Comparison of ENCODE assay signal across 15 mouse cellular contexts in the genomic region with DNA sequence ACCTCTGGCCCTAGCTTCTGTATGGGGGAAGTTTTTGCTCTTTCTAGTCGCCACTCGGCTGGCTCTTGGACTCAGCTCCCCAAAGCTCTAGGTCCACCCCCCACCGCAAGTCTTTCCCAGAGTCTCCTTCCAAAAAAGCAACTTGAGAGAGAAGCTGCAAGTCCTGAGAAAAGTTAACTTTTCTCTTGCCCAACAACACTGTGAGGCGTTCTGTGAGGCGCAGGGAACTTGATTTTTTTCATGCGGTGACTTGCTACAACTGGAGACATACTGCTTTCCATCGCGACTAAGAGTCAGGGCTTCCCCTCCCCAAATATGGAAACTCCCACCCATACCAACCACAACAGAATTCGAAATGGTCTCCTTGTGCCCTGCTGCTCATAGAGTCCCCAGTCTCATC. TPM values are rescaled to one million over a fixed set of nuclear protein-coding genes. Genes with fewer than 3 reads are reported as not detected.
DNase-seq lines count a peak whose midpoint lies in the region; ATAC-seq and TF ChIP-seq lines count a peak whose summit lies in the region.
"Had no signal": no experiment of that assay in that cellular context is flagged by ENCODE, and none has a peak within 500 bp of the region (broad histone marks: within the 10 kb centered on the region; RNA-seq: fewer than 3 reads in every experiment).

No protein-coding gene starts in this region.

- no peak overlapping the region for H3K9ac ChIP-seq in hindbrain, embryonic 14.5 days
- no peak overlapping the region; the same call in 1 of the 2 replicates for H3K9ac ChIP-seq in midbrain, embryonic 11.5 days (ENCODE audit: low read length)
- H3K9ac ChIP-seq: embryonic facial prominence, embryonic 12.5 days had no signal

- no peak for DNase-seq in testis, postnatal 14 days (ENCODE audit: low spot score)
- DNase-seq in hindbrain, embryonic 14.5 days (ENCODE audit: low spot score) = no peak
- DNase-seq in midbrain, embryonic 11.5 days (ENCODE audit: low spot score, missing footprints) = peak; percentile 92
- DNase-seq in lung, postnatal 4 days = no peak
- no peak for DNase-seq in right cerebral cortex, postnatal 36 days (ENCODE audit: low spot score in 2 of 2)
- no peak for DNase-seq in spleen, postnatal 10 days (ENCODE audit: low spot score in 2 of 2)
- DNase-seq: gastrocnemius, adult 2 months; heart, adult 18-20 months; kidney, adult 9 months; kidney, postnatal 4 days; lung, postnatal 36 days had no signal

- H3K27me3 ChIP-seq in testis, adult 2 months (ENCODE audit: control insufficient read depth, insufficient read depth, low read length) = no peaks in the 10 kb centered on the region
- H3K27me3 ChIP-seq in hindbrain, embryonic 14.5 days (ENCODE audit: control insufficient read depth, insufficient read depth, low read length) = peaks cover 42% of the 10 kb centered on the region
- H3K27me3 ChIP-seq in midbrain, embryonic 11.5 days (ENCODE audit: control insufficient read depth, insufficient read depth, low read length) = peaks cover 16% of the 10 kb centered on the region; the same call in 1 of the 2 replicates

- no peaks in the 10 kb centered on the region for H3K9me3 ChIP-seq in hindbrain, embryonic 14.5 days (ENCODE audit: control insufficient read depth, low read length)
- no peaks in the 10 kb centered on the region for H3K9me3 ChIP-seq in midbrain, embryonic 11.5 days (ENCODE audit: control insufficient read depth, low read length)
- H3K9me3 ChIP-seq: embryonic facial prominence, embryonic 12.5 days had no signal

- peaks cover 15% of the 10 kb centered on the region for H3K4me1 ChIP-seq in testis, adult 2 months (ENCODE audit: control insufficient read depth, insufficient read depth, low read length)
- no peaks in the 10 kb centered on the region for H3K4me1 ChIP-seq in hindbrain, embryonic 14.5 days (replicated peaks; ENCODE audit: control insufficient read depth, insufficient read depth, low read length)
- H3K4me1 ChIP-seq in midbrain, embryonic 11.5 days (ENCODE audit: control insufficient read depth, insufficient read depth, low read length) = no peaks in the 10 kb centered on the region
- H3K4me1 ChIP-seq: embryonic facial prominence, embryonic 12.5 days had no signal

- peak overlapping the region; percentile 32 for H3K4me3 ChIP-seq in testis, adult 2 months (ENCODE audit: control insufficient read depth, low read depth, low read length)
- no peak overlapping the region for H3K4me3 ChIP-seq in hindbrain, embryonic 14.5 days (replicated peaks; ENCODE audit: low read length)
- peak overlapping the region; percentile 14; the same call in 1 of the 2 replicates for H3K4me3 ChIP-seq in midbrain, embryonic 11.5 days (ENCODE audit: low read depth, low read length)
- H3K4me3 ChIP-seq: embryonic facial prominence, embryonic 12.5 days; gastrocnemius, adult 2 months had no signal

- peak overlapping the region; percentile 53 for H3K4me2 ChIP-seq in hindbrain, embryonic 14.5 days (replicated peaks)
- H3K4me2 ChIP-seq in midbrain, embryonic 11.5 days = peak overlapping the region; percentile 27; the same call in 1 of the 2 replicates
- H3K4me2 ChIP-seq: embryonic facial prominence, embryonic 12.5 days had no signal

- TF ChIP-seq POLR2A in testis, adult 2 months (IDR thresholded peaks at IDR 0.05; ENCODE audit: control insufficient read depth, low read depth, low read length) = no peak

- H3K27ac ChIP-seq in testis, adult 2 months (ENCODE audit: control insufficient read depth, insufficient read depth, low read depth, low read length) = no peak overlapping the region
- H3K27ac ChIP-seq in hindbrain, embryonic 14.5 days = no peak overlapping the region
- no peak overlapping the region; the same call in 1 of the 2 replicates for H3K27ac ChIP-seq in midbrain, embryonic 11.5 days (ENCODE audit: low read depth, low read length)
- H3K27ac ChIP-seq: embryonic facial prominence, embryonic 12.5 days; gastrocnemius, adult 2 months had no signal

- TF ChIP-seq CTCF in testis, adult 2 months (IDR thresholded peaks at IDR 0.05; ENCODE audit: control insufficient read depth, insufficient read depth, insufficient replicate concordance, low read depth, low read length) = no peak

- no peak for ATAC-seq in hindbrain, embryonic 14.5 days (ENCODE audit: low FRiP score)
- no peak for ATAC-seq in midbrain, embryonic 11.5 days (ENCODE audit: low FRiP score)

- WGBS in hindbrain, embryonic 14.5 days = 18% methylated on average over 9 of the region's 9 CpGs
- WGBS in midbrain, embryonic 11.5 days = 14% methylated on average over 9 of the region's 9 CpGs

- H3K36me3 ChIP-seq in testis, adult 2 months (ENCODE audit: control insufficient read depth, insufficient read depth, low read length) = no peaks in the 10 kb centered on the region
- no peaks in the 10 kb centered on the region for H3K36me3 ChIP-seq in hindbrain, embryonic 14.5 days (replicated peaks; ENCODE audit: control insufficient read depth, insufficient read depth)
- no peaks in the 10 kb centered on the region for H3K36me3 ChIP-seq in midbrain, embryonic 11.5 days (ENCODE audit: control insufficient read depth, insufficient read depth, low read length)
- H3K36me3 ChIP-seq: embryonic facial prominence, embryonic 12.5 days had no signal

RNA-seq across cellular contexts. Expression of a gene that starts 5.1 kb away (rescaled TPM):
- 2.5 and 3.0 TPM in 2 replicates for polyA plus RNA-seq in testis, adult 2 months (2012; rRNA removed)
- polyA plus RNA-seq in hindbrain, embryonic 14.5 days (2014; fragmentation: Nextera tagmentation; extraction: Ambion mirVana) = 17.1 and 18.9 TPM in 2 replicates
- 28.7 and 29.8 TPM in 2 replicates for polyA plus RNA-seq in midbrain, embryonic 11.5 days (2014; fragmentation: Nextera tagmentation; extraction: Ambion mirVana)
- polyA plus RNA-seq: heart, embryonic 16.5 days; liver, embryonic 16.5 days had no signal
